Mouse (Mus musculus) liver, embryonic 16.5 days (tissue): ENCODE results near the gene Tmx2. TPM values are rescaled to one million over a fixed set of nuclear protein-coding genes. Genes with fewer than 3 reads are reported as not detected.
A peak's percentile ranks its signal among the peaks of the same experiment; 100 is the strongest.

Experiments
- ATAC-seq: fragments of 200-750 bp; cut with Nextera tagmentation; 2 replicates; pipeline ENCODE4 v1.8.0; 2017; ENCODE audit warnings: low read depth, mild to moderate bottlenecking, moderate number of reproducible peaks, moderate library complexity
- H3K27ac ChIP-seq: fragments of 300-500 bp; sonication (generic); 2 replicates; pipeline ENCODE4 v1.5.1; 2014; ENCODE audit warnings: mild to moderate bottlenecking, low read length
- H3K27me3 ChIP-seq: fragments of 300-500 bp; sonication (generic); 2 replicates; pipeline ENCODE4 v1.6.1; 2014; ENCODE audit warnings: low read depth, low read length, mixed read lengths; ENCODE audit not compliant: control insufficient read depth, insufficient read depth
- H3K36me3 ChIP-seq: fragments of 300-500 bp; sonication (generic); 2 replicates; pipeline ENCODE4 v1.6.1; 2014; ENCODE audit warnings: mild to moderate bottlenecking; ENCODE audit not compliant: control insufficient read depth, insufficient read depth
- H3K4me1 ChIP-seq: fragments of 300-500 bp; sonication (generic); 2 replicates; pipeline ENCODE4 v1.6.1; 2014; ENCODE audit warnings: low read depth, low read length, mixed read lengths; ENCODE audit not compliant: control insufficient read depth
- H3K4me2 ChIP-seq: fragments of 300-500 bp; sonication (generic); 2 replicates; pipeline ENCODE4 v1.6.1; 2014; ENCODE audit warnings: low read depth, low read length, mixed read lengths
- H3K4me3 ChIP-seq: fragments of 300-500 bp; sonication (generic); 2 replicates; pipeline ENCODE4 v1.5.1; 2014; ENCODE audit warnings: low read depth, mild to moderate bottlenecking, low read length
- H3K9ac ChIP-seq: fragments of 300-500 bp; sonication (generic); 2 replicates; pipeline ENCODE4 v1.6.1; 2014; ENCODE audit warnings: low read depth, low read length
- H3K9me3 ChIP-seq: fragments of 300-500 bp; sonication (generic); replicated peaks from 2 replicates; pipeline ENCODE4 v1.6.1; 2016; ENCODE audit warnings: low read length; ENCODE audit not compliant: control insufficient read depth
- WGBS: fragments of 180-500 bp; shearing (Covaris S2); extraction: QIAGEN DNeasy Blood & Tissue Kit; methylation state at CpG from one replicate; pipeline ENCODE4 v1.1.7; 2014; ENCODE audit not compliant: insufficient replicate concordance; 5-methylcytosine and 5-hydroxymethylcytosine counted together
- polyA plus RNA-seq: library from polyadenylated mRNA; unstranded; fragments of >200 nt; fragmentation: Nextera tagmentation; extraction: Ambion mirVana; gene quantifications from 2 replicates; pipeline ENCODE4 v1.2.1, GENCODE M21; 2015

The Tmx2 gene
- polyA plus RNA-seq, 1 experiment from 2014 or later = 69.7 TPM

GRCm38 (mm10) chr2:84716423-84717355, 37.7 kb upstream of the Tmx2 start:
- Histone ChIP-seq H3K9ac (peak overlapping the region; percentile 99), H3K4me2 (peak overlapping the region; percentile 96), H3K27ac (peak overlapping the region; percentile 98), H3K27me3 (no peaks in the 10 kb centered on the region), H3K9me3 (no peaks in the 10 kb centered on the region), H3K4me3 (peak overlapping the region; percentile 99), H3K4me1 (peaks cover 27% of the 10 kb centered on the region), H3K36me3 (peaks cover 7% of the 10 kb centered on the region)
- ATAC-seq = no peak
- WGBS = 14% methylated on average over 9 of the region's 9 CpGs

GRCm38 (mm10) chr2:84715562-84716361, 36.8 kb upstream of the Tmx2 start:
- H3K4me3 ChIP-seq = peak overlapping the region; percentile 99
- peaks cover 20% of the 10 kb centered on the region for H3K4me1 ChIP-seq
- H3K9ac ChIP-seq = peak overlapping the region; percentile 99
- H3K27ac ChIP-seq = peak overlapping the region; percentile 98
- ATAC-seq = peak; percentile 81
- no peaks in the 10 kb centered on the region for H3K9me3 ChIP-seq
- H3K4me2 ChIP-seq = peak overlapping the region; percentile 96
- H3K27me3 ChIP-seq = no peaks in the 10 kb centered on the region
- H3K36me3 ChIP-seq = peaks cover 4% of the 10 kb centered on the region
- under 1% methylated on average over 33 of the region's 33 CpGs for WGBS

GRCm38 (mm10) chr2:84714811-84715561, 36.0 kb upstream of the Tmx2 start, which contains the start of gene Zdhhc5:
Zdhhc5 (minus strand) TSS chr2:84715180.
- Histone ChIP-seq H3K4me3 (peak within 1 kb of the TSS; percentile 99), H3K4me2 (peak within 1 kb of the TSS; percentile 96), H3K9ac (peak within 1 kb of the TSS; percentile 99), H3K36me3 (peaks cover 12% of the 10 kb centered on the region), H3K27ac (peak within 1 kb of the TSS; percentile 98), H3K27me3 (no peaks in the 10 kb centered on the region), H3K9me3 (no peaks in the 10 kb centered on the region), H3K4me1 (peaks cover 22% of the 10 kb centered on the region)
- peak; percentile 89 for ATAC-seq
- under 1% methylated on average over 106 of the region's 107 CpGs for WGBS

- Histone ChIP-seq H3K27ac (peak overlapping the region; percentile 98), H3K27me3 (no peaks in the 10 kb centered on the region), H3K4me1 (peaks cover 23% of the 10 kb centered on the region), H3K9ac (peak overlapping the region; percentile 99), H3K36me3 (peaks cover 16% of the 10 kb centered on the region), H3K9me3 (no peaks in the 10 kb centered on the region), H3K4me2 (peak overlapping the region; percentile 73), H3K4me3 (peak overlapping the region; percentile 99)
- under 1% methylated on average over 25 of the region's 26 CpGs for WGBS
- ATAC-seq = no peak
Observed at GRCm38 (mm10) chr2:84714422-84714810, 35.5 kb upstream of the Tmx2 start.

- Histone ChIP-seq H3K36me3 (peaks cover 29% of the 10 kb centered on the region), H3K4me3 (no peak overlapping the region), H3K4me1 (peaks cover 23% of the 10 kb centered on the region), H3K9me3 (no peaks in the 10 kb centered on the region), H3K27me3 (no peaks in the 10 kb centered on the region), H3K4me2 (0 out of 2 replicates have a peak overlapping the region, but pooled peaks have one; percentile 13), H3K9ac (no peak overlapping the region), H3K27ac (no peak overlapping the region)
- no peak for ATAC-seq
- 88% methylated on average over 2 of the region's 2 CpGs for WGBS
Observed at GRCm38 (mm10) chr2:84711898-84712297, 33.0 kb upstream of the Tmx2 start.

- Histone ChIP-seq H3K27ac (no peak overlapping the region), H3K36me3 (peaks cover 36% of the 10 kb centered on the region), H3K9ac (no peak overlapping the region), H3K4me1 (peaks cover 24% of the 10 kb centered on the region), H3K4me2 (no peak overlapping the region), H3K9me3 (no peaks in the 10 kb centered on the region), H3K27me3 (no peaks in the 10 kb centered on the region), H3K4me3 (no peak overlapping the region)
- WGBS = 83% methylated on average over 1 of the region's 1 CpGs
- no peak for ATAC-seq
Observed at GRCm38 (mm10) chr2:84707523-84707922, 28.6 kb upstream of the Tmx2 start.

GRCm38 (mm10) chr2:84705295-84705694, 26.4 kb upstream of the Tmx2 start:
- H3K4me3 ChIP-seq = no peak overlapping the region
- H3K36me3 ChIP-seq = peaks cover 36% of the 10 kb centered on the region
- no peak overlapping the region; the same call in 1 of the 2 replicates for H3K9ac ChIP-seq
- H3K27me3 ChIP-seq = no peaks in the 10 kb centered on the region
- peak; percentile 59; the same call in 1 of the 2 replicates for ATAC-seq
- 0 out of 2 replicates have a peak overlapping the region, but pooled peaks have one; percentile 4 for H3K4me2 ChIP-seq
- 80% methylated on average over 1 of the region's 1 CpGs for WGBS
- no peaks in the 10 kb centered on the region for H3K9me3 ChIP-seq
- peaks cover 22% of the 10 kb centered on the region for H3K4me1 ChIP-seq
- 0 out of 2 replicates have a peak overlapping the region, but pooled peaks have one; percentile 38 for H3K27ac ChIP-seq

GRCm38 (mm10) chr2:84704329-84704728, 25.4 kb upstream of the Tmx2 start:
- Histone ChIP-seq H3K27ac (no peak overlapping the region), H3K9me3 (no peaks in the 10 kb centered on the region), H3K4me2 (no peak overlapping the region), H3K27me3 (no peaks in the 10 kb centered on the region), H3K36me3 (peaks cover 31% of the 10 kb centered on the region), H3K9ac (no peak overlapping the region), H3K4me1 (peaks cover 18% of the 10 kb centered on the region), H3K4me3 (no peak overlapping the region)
- ATAC-seq = no peak
- 75% methylated on average over 5 of the region's 5 CpGs for WGBS
